ENCODE assay signal across 20 mouse cellular contexts in genomic region chr16:29989308-29989707, GRCm38 (mm10).
A peak's percentile ranks its signal among the peaks of the same experiment; 100 is the strongest.
DNase-seq lines count a peak whose midpoint lies in the region; ATAC-seq and TF ChIP-seq lines count a peak whose summit lies in the region.
"Had no signal": no experiment of that assay in that cellular context is flagged by ENCODE, and none has a peak within 500 bp of the region (broad histone marks: within the 10 kb centered on the region; RNA-seq: fewer than 3 reads in every experiment).

No protein-coding gene starts in this region.

- WGBS in lung, embryonic 16.5 days: 45% methylated on average over 1 of the region's 1 CpGs

- H3K4me2 ChIP-seq in lung, embryonic 16.5 days (ENCODE audit: low read depth, low read length): no peak overlapping the region
- H3K4me2 ChIP-seq: forebrain, embryonic 13.5 days; hindbrain, embryonic 12.5 days had no signal

- no peaks in the 10 kb centered on the region for H3K9me3 ChIP-seq in lung, embryonic 16.5 days (ENCODE audit: control insufficient read depth, low read length)
- H3K9me3 ChIP-seq: embryonic facial prominence, embryonic 10.5 days; forebrain, embryonic 13.5 days; heart, embryonic 10.5 days; hindbrain, embryonic 12.5 days had no signal

- DNase-seq in kidney, adult 9 months: peak; percentile 64
- DNase-seq in kidney, adult 11 months: no peak
- no peak for DNase-seq in lung, adult 18-20 months
- DNase-seq in adipocyte (ENCODE audit: low spot score): peak; percentile 86
- no peak for DNase-seq in gastrocnemius, postnatal 4 days (ENCODE audit: low spot score in 2 of 2)
- DNase-seq: adrenal gland, adult 8-10 months; cerebellum, adult 2 months; cerebellum, postnatal 10 days; gastrocnemius, adult 2 months; gastrocnemius, postnatal 25 days; heart, adult 18-20 months; heart, postnatal 10 days; heart, postnatal 4 days had no signal

- no peak overlapping the region for H3K4me3 ChIP-seq in lung, embryonic 16.5 days (ENCODE audit: low read length)
- H3K4me3 ChIP-seq in bone marrow macrophage, adult 2 months (ENCODE audit: insufficient read depth, low read length): no peak overlapping the region
- H3K4me3 ChIP-seq: embryonic facial prominence, embryonic 10.5 days; forebrain, embryonic 13.5 days; gastrocnemius, adult 2 months; heart, embryonic 10.5 days; hindbrain, embryonic 12.5 days had no signal

- no peak overlapping the region for H3K27ac ChIP-seq in lung, embryonic 16.5 days (ENCODE audit: low read length)
- peak overlapping the region; percentile 38 for H3K27ac ChIP-seq in bone marrow macrophage, adult 2 months (ENCODE audit: insufficient read depth, low read depth, low read length)
- H3K27ac ChIP-seq: embryonic facial prominence, embryonic 10.5 days; forebrain, embryonic 13.5 days; gastrocnemius, adult 2 months; heart, embryonic 10.5 days; hindbrain, embryonic 12.5 days had no signal

- 0 out of 2 replicates have a peak, but pooled peaks have one; percentile 38 for ATAC-seq in lung, embryonic 16.5 days (ENCODE audit: low read depth)
- ATAC-seq: forebrain, embryonic 13.5 days; hindbrain, embryonic 16.5 days had no signal

- TF ChIP-seq POLR2A in bone marrow macrophage, adult 2 months (IDR thresholded peaks at IDR 0.05; ENCODE audit: borderline replicate concordance, low read depth, low read length): no peak

- no peaks in the 10 kb centered on the region for H3K27me3 ChIP-seq in lung, embryonic 16.5 days (ENCODE audit: control insufficient read depth, insufficient read depth, low read depth, low read length)

- no peaks in the 10 kb centered on the region for H3K36me3 ChIP-seq in lung, embryonic 16.5 days (ENCODE audit: control insufficient read depth, insufficient read depth, low read length)
- H3K36me3 ChIP-seq: embryonic facial prominence, embryonic 10.5 days; heart, embryonic 10.5 days; hindbrain, embryonic 12.5 days had no signal

- no peak overlapping the region for H3K9ac ChIP-seq in lung, embryonic 16.5 days (ENCODE audit: low read length)
- H3K9ac ChIP-seq: forebrain, embryonic 13.5 days; hindbrain, embryonic 12.5 days had no signal

- H3K4me1 ChIP-seq in lung, embryonic 16.5 days (replicated peaks; ENCODE audit: control insufficient read depth, insufficient read depth, low read length): peaks cover 5% of the 10 kb centered on the region; the same call in 1 of the 2 replicates
- peaks cover 36% of the 10 kb centered on the region for H3K4me1 ChIP-seq in bone marrow macrophage, adult 2 months (ENCODE audit: control insufficient read depth, insufficient read depth, low read length)
- H3K4me1 ChIP-seq: hindbrain, embryonic 12.5 days had no signal

- no peak for TF ChIP-seq CTCF in bone marrow macrophage, adult 2 months (IDR thresholded peaks at IDR 0.05; ENCODE audit: low read depth, low read length)

Comparison
In these comparisons a context has a peak if more than half of its experiments do, and no peak if none do; other contexts are left out.
1. DNase-seq: peak in kidney, adult 9 months (single experiment) and adipocyte (single experiment); none in kidney, adult 11 months (single experiment), lung, adult 18-20 months (0 of 2) and gastrocnemius, postnatal 4 days (0 of 2).